Mouse (Mus musculus) c-Kit-positive CD71-negative TER-119-negative erythroid progenitor cells, embryonic 14.5 days (primary cell): ENCODE measurements around the gene Ifi47.
"Not testable (repeated sequence)": the region's sequence is repeated elsewhere in the genome, so short reads cannot be mapped to it uniquely, and the experiment has no call there.

Experiments used
- DNase-seq: peaks from one replicate; pipeline ENCODE4 v3.0.0-alpha.2; 2013; ENCODE audit warnings: low read depth

Gene Ifi47

DNA sequence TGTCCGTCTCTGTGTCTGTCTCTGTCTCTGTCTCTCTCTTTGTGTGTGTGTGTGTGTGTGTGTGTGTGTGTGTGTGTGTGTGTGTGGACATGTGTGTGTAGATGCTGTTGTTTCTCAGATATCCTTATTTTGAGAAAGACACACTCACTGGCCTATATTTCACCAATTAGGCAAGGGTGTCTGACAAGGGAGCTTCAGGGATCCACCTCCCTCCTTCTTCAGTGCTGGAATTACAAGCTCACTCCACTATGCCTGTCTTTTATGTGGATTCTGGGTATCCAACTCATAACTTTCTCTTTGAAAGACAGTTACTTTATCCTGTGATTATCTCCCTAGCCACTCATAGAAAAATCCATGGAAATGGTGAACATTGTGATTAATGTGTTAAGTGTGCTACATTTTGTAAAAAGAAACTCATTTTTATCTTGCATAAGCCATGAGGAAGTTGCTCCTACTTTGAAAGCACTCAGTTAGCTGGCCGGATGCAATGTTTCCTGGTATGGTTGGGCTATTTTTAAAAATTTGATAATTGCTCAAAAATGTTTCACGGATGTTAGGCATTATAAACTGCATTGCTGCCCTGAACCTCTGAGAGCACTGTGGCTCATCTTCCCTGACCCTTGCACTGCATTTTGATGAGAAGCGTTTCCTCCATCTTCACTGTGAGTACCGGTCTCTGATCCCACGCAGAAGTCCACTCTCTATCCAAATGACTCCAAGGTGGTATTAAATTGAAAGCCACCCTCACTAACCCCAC is at the start of gene Ifi47:
Gene Ifi47 (plus strand): TSS at position 587 of the 757 bp plus-strand sequence.
- DNase-seq: not testable (repeated sequence)

DNA sequence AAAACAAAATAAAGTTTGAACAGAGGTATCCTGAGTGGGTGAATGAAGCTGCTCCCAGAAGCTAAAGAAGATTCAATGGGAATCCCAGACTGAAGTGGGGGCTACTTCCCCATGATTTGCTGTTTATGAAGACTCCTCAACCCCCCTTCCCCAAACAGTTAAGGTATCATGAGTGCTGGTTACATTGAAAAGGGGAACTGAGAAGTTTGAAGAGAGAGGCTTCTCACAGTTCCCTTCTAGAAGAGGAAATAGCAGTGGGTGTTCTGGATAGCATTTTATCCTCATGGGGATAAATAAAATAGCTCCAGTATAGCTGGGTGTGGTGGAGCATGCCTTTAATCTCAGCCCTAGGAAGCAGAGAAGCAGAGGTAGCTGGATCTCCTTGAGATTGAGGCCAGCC is 26.3 kb upstream of the Ifi47 start:
- not testable (repeated sequence) for DNase-seq

DNA sequence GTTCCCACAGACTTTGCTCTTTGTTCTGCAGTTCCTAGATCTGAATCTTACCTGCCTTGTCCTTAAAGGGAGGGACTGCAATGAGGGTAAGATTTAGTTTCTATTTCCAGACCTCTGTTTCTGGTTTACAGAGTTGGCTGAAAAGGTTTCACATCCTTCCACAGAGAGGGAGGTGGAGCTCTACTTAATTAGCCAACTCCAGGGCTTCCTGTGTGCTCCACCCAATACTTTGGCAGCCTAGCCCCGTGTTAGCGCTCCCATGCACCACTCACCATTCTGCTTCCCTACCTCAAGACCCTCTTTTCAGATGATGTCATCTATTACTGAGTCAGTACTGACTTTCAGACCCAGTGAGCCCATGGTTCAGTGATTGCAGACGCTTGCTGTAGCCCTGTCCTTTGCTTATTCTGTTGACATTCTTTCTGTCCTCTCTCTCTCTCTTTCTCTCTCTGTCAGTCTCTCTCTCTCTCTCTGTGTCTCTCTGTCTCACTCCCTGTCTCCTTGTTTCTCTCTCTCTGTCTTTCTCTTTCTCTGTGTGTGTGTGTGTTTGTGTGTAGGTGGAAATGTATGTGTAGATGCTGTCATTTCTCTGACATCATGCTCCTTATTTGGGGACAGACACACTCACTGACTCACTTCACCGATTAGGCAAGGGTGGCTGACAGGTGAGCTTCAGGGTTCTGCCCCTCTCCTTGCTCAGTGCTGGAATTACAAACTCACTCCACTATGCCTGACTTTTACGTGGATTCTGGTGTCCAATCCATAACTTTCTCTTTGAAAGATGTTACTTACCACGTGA is 25.1 kb upstream of the Ifi47 start, which contains the start of gene 9930111J21Rik2:
Gene 9930111J21Rik2 (minus strand): TSS at position 150 of the 799 bp plus-strand sequence.
- DNase-seq: not testable (repeated sequence)

DNA sequence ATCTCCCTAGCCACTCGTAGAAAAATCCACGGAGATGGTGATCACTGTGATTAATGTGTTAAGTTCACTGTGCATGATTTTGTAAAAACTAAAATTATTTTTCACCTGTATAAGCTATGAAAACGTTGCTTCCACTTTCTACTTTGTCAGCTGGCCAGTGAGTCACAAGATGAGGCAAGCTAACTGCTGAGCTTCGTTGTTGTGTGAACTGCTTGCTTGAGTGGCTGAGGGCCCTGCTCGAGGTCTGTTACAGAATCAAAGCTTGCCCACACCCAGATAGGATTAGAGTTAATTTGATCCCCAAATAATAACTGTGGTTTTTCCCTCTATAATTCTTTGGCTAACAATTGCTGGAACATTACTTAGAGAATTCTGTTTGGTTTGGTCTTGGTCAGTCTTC is 24.5 kb upstream of the Ifi47 start:
- DNase-seq: not testable (repeated sequence)

DNA sequence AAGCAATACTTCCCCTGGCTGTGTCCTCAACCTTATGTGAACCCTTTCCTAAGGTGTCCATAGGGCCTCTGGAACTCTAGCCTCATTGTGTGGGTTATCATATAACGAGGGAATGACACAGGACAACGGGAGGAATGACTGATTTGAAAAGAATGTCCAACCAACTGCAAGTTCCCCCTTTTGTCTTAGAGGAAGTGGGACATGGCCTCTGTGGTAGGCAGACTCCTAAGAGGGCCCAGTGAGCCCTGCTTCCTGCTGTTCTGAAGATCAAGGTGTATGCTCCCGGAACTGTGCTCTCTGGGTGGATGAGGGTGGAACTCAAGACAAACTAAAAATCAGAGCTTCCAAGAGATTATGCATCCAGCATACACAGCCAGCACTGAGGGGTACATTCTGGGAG is 16.3 kb upstream of the Ifi47 start:
- DNase-seq: not testable (repeated sequence)

DNA sequence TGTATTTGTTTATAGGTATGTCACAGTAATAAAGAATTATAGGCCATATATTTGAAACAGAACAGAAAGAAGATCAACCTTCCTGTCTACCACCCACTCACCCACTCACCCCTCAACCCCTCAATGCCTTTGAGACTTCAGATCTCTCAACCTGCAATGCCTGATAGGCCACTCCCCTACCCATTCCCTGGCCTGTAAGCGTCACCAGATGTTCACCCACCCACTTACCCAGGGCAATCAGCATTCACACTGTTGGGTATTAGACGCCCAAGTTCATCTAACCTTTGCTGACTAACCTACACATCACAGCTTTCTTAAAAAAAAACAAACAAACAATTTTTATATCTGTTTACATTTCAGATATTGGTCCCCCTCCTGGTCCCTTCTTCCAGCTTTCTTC is 14.5 kb upstream of the Ifi47 start:
- not testable (repeated sequence) for DNase-seq

DNA sequence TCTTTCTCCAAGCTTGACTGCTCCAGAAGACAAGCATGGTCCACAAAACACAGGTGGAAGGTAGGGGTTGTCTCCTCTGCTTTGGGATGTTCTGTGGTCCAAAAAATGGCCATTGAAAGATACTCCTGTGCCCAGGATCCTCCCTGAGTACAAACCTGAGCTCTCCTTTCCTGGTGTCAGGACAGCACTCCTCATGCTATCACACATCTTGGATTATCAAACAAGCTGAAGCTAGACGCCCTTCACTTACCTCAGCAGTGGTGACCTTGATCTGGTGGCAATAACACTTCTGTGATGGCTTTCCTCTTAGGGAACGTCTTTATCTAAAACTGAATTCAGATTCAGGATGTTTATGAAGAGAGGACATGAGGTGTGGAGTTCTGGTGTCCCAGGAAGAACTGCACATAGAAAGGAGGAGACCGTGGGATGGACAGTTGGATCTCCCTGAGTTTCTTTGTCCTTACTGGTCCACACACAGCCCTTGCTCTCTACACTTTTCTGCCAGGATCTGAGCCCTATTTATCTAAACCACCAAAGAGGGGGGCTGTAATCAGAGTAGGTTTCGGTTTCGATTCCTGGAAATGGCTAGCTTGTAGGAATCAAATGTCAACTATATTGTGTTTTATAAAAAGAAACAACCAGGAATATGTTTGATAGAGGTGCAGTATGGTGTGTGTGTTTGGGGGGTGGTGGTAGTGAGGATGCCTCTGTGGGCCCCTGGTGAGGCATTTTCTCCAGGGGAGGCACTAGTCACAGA is 12.5 kb upstream of the Ifi47 start, which contains the start of gene Tgtp2:
Gene Tgtp2 (minus strand): TSS at position 494 of the 757 bp plus-strand sequence.
- not testable (repeated sequence) for DNase-seq

DNA sequence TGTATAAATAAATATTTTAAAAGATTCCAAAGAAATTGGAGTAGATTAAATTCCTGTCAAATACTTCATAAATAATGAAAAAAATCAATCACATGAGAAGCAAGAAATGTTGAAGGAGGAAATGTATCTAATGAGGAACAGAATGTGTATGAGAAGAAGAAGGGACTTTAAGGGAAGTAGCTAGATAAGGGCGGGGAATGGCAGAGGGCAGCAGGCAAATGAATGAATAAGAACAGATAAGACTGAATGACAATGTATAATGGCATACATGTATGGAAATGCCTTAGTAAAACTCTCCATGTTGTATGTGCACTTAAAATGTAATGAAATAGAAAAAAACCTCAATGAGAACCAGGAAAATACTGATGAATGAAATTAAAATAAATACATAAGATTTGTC is 8.0 kb upstream of the Ifi47 start:
- no peak for DNase-seq

DNA sequence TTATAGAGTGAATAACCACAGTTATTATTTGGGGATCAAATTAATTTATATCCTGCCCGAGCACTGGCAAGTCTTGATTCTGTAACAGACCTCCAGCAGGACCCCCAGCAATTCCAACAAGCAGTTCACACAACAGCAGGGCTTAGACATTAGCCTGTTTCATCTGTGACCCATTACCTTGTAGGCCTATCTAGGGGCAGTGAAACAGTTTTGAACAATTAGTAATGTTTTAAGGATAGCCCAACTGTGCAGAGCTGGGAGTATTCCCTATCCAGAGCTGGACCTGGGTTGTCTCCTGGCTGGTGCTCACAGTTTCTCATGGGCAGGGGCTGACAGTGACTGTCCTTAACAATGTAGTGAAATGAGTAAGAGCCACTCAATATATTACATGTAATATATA is 625 bp downstream of the Ifi47 start:
- no peak for DNase-seq

DNA sequence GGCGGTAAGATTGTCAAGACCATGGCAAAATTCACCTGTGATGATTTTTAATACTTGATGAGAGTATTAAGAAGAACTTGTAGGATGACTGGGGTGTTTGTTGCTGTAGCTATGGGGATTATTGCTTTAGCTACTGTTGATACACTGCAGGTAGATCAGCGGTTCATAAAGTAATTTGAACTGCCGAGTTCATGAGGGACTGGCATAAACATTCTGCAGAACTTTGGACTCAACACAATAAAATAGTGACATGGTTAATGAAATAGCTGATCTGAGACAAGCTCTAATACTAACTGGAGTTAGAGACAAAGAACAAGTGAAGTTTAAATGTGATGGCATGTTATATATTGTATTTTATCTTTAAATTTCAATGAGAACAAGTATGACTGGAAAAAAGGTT is 2.3 kb downstream of the Ifi47 start:
- no peak for DNase-seq

DNA sequence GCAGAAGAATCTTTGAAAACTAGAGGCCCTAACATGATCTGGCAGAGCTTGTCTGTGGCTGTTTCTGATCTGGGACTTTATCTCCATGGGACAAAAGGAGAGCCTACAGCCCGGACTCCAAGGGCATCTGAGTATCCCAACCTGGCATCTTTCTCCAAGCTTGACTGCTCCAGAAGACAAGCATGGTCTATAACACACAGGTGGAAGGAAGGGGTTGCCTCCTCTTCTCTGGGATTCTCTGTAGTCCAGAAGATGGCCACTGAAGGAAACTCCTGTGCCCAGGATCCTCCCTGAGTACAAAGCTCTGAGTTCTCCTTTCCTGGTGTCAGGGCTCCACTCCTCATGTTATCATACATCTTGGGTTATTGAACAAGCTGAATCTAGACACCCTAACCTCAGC is 4.2 kb downstream of the Ifi47 start:
- DNase-seq: no peak

DNA sequence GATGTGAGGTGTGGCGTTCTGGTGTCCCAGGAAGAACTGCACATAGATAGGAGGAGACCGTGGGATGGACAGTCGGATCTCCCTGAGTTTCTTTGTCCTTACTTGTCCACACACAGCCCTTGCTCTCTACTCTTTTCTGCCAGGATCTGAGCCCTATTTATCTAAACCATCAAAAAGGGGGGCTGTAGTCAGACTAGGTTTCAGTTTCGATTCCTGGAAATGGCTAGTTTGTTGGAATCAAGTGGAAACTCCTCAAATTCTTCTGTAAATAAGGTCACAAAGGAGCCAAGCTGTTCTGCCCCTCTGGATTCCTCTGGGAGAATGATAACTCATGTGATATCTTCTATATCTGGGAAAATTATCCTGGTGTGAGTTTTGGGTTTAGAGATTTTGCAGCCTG is 5.0 kb downstream of the Ifi47 start:
- no peak for DNase-seq

DNA sequence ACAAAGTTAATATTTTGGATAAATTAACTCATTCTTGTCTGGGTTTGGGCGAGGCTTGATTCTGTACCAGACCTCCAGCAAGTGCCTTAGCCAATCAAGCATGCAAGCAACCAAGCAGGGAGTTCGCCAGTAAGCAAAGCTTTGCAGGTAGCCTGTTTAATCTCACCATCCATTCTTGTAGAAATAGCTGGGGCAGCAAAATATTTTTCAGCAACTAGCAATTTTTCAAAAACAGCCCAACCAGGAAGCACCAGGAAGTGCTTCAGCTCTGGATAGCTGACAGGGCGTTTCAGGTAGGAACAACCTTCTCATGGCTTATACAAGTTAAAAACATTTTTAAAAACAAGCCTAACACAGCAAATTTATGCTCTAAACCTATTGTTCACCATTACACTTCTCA is 5.5 kb downstream of the Ifi47 start:
- DNase-seq: no peak

DNA sequence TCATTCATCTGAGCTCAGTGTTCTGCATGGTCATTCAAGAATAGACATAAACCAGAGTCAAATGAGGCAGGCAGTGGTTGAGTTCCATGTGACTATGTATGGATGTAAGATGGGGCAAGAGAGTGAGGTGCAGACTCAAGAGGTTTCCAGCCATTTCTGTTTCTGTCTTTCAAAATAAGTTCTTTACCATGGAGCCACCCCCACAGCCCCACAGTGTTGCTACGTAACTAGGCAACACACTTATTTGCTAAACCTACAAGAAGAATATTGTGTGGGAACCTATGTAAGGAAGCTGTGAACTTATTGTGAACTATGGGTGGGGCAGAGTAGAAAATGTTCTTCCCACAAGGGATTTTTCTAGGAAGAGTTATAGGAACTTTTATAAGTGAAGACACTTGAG is 6.8 kb downstream of the Ifi47 start:
- DNase-seq: no peak

DNA sequence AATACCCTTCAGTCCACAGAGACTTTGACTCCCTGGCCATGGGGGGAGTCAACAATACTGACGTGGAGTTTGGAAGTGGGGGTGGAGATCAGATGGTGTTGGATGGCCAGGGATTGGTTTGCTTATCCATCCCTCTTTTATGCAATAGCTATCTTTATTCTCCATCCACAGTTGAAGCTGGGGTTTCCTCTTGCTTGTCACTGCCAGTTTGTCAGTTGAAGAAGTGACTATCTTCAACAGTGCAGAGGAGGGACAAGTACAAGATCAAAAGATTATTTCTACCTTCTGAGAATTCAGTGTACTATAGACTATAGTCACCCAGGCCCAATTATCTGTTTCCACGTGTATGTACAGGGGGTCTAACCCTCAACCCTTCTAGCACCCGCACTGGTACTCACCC is 7.4 kb downstream of the Ifi47 start:
- DNase-seq: no peak

DNA sequence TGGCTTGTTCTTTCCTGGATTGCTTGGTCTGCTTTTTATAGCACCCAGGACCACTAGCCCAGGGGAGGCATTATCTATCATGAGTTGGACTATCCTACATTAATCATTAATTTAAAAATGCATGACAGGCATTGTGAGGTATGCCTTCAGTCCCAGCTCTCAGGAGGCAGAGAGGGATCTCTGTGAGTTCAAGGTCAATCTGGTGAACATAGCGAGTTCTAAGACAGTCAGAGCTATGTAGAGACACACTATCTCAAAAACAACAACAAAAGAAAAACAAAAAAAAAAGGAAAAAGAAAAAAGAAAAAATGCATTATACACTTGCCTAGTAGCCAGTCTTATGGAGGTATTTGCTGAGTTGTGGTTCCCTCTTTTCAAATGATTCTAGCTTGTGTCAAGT is 8.0 kb downstream of the Ifi47 start:
- no peak for DNase-seq

DNA sequence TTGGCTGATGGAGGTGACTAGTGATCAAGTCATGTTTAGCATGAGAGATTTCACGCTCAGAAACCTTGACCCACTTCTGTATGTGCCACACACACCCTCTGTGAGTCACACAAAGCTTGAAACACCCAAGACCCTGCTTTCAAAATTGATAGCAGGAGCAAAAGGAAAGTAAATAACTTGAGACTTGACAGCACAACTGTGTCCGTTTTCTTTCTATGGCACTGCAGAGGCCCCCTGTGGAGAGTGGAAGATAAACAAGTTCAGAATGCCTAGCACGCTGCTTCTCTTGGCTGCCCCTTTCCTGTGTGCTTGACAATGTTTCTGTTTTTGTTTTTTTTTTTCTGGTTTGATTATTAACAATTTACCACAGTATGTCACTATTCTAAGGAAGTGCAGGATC is 8.5 kb downstream of the Ifi47 start:
- DNase-seq: no peak

DNA sequence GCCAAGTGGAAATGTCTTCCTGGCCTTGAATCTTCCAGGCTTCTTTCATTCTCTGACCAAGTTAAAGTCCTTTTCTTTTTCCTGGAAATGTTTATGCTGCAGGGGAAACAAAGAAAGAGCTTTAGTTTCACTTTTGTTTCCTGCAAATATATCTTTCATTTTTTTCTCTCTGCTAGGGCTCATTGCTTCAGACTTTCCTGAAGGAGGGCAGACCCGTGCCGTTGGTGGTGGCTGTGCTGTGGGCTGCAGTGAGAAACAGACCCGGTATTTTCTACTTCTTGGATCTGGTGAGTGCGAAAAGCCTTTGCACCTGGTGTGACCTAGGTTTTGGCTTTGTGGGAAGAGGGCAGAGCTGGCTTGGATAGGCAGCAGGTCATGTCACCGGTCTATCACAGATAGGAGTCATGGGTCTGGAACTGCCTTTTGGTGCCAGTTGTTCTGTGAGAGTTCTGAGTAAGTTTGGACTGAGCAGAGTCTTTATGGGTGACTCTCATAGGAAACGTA is 10.5 kb downstream of the Ifi47 start:
- DNase-seq: no peak

DNA sequence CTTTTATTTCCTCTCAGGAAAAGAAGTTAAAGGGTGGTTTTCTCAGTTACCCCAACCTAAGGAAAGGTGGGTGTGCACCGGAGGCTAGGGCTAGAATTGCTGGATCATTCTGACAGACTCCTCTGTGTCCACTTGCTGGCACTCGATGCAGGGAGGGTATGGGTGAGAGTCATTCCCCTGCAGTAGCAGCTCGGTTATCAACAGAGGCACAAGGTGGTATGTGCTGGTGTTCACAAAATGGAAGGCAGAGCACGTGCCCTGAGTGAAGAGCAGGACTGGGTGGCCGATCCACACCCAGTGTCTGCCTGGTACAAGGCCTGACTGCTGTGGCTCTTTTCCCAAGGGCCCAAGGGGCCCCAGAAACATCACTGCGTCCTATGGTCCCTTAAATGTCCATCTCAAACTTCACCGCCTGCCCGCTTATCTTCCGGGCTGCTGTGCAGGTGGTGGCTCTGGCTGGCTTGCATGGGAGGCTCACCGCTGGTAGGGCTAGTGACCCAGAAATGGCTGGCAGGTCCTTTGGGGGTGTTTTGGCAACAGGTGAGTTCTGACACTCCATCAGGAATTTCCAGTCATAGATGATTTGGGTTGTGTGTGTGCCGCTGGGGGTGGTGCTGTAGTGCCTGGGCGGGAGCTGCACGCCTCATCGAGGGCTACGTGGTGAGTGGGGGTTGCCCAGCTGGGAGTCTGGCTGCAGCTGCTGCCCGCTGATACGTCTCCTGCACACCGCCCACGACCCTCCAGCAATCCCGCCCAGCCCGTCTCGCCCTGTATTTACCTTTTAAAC is 11.6 kb downstream of the Ifi47 start:
- DNase-seq: no peak

DNA sequence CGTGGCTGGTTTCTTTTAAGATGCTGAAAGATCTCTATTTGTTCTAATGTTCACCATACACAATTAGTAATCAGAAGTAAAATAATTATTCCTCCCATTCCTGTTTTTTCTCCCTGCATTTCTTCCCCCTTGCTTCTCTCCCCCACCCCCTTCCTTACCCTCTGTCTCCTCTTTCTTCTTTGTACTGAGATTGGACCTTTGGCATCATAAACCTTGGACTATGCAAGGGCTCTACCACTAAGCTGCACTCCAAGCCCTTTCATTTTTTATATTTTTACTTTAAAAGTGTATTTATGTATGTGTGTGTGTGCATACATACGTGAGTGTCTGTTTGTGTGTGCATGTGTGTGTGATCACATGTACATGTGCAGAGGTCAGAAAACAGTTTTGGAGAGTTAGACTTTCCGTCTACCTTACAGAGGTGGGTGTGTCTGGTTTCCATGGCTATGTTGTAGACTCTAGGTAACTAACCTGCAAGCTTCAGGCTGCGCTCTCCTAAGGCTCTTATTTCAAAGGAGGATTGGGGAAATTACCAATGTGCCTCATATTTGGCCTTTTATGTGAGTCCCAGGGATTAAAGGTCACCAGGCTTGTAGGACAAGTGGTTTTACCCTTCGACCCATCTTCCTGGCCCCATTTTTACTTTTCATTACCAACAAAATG is 12.7 kb downstream of the Ifi47 start:
- no peak for DNase-seq
